Mouse (Mus musculus) kidney, postnatal 25 days (tissue): ENCODE measurements around the gene Ptprt.
A peak's percentile ranks its signal among the peaks of the same experiment; 100 is the strongest.

Experiments used
- DNase-seq, 2 experiments: peaks; one replicate each; pipeline ENCODE4 v3.0.0; 2021; ENCODE audit warnings: mixed read lengths in 2 of 2

The Ptprt gene

DNA sequence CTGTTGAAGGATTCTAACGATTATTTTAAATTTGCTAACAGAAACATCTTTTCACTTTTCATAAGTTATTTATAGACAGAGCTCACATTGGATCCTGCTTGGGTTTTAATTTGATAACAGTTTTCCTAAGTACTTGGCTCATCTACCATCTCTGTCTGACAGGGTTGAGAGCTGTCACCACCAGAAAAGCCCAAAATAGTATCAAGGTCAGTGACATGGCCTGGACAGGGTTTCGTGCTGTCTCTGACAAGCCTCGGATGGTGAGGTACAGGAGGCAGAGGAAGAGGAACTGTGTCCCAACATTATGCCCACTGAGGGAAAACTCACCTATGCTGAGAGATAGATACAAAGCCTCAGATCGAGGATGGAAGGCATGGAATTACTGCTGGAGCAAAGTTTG, 79.3 kb downstream of the Ptprt start:
- DNase-seq: no peak

DNA sequence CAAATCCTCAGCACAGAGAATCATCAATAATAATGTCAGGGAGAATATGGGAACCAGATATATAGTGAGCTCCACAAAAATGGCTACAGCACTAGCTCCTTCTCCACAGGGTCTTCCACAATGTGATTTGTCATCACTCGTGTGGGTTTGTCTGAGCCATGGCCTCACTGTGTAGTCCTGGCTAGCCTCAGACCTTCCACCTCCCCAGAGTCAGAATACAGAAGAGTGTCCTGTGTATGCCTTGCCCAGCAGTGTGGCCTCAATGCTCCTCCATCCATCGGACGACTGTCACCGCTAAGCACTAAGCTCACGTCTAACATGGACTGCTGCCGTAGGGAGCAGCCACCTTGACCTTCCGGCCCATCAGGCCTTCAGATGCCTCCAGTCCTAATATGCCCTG, 83.1 kb downstream of the Ptprt start:
- no peak for DNase-seq

DNA sequence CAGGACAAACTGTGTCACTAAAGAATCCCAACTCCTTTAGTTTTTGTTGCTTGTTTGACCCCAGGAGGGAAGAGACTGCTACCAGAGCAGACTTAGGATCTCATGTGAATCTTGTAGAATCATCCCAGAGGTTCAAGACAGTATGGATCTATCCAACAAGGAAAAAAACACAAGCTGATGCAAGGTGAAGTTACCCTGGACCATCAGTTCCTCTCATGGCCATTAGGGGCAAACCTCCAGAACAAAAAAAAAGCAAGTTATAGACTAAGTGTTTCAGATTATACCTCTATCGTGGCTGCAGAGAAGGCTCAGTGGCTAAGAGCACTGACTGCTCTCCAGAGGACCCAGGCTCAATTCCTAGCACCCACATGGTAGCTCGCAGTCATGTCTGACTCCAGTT, 88.1 kb downstream of the Ptprt start:
- DNase-seq: no peak

DNA sequence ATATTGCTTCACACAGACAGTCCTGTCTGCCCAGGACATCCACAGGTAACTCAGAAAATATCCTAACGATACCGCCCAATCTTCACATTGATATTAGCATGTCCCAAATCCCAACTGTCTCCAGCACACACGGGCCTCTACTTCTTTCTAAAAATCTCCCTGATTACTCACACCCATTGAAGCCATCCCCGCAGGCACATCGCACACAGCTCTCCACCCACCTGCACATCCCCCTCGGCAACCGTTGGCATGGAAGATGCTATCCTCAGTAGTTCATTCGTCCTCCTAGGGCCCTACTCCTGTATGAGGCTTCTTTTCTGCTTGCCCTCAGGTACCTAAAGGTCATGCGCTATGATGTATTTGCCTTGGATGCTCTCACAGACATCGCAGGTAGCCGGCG, 89.9 kb downstream of the Ptprt start:
- DNase-seq: no peak

DNA sequence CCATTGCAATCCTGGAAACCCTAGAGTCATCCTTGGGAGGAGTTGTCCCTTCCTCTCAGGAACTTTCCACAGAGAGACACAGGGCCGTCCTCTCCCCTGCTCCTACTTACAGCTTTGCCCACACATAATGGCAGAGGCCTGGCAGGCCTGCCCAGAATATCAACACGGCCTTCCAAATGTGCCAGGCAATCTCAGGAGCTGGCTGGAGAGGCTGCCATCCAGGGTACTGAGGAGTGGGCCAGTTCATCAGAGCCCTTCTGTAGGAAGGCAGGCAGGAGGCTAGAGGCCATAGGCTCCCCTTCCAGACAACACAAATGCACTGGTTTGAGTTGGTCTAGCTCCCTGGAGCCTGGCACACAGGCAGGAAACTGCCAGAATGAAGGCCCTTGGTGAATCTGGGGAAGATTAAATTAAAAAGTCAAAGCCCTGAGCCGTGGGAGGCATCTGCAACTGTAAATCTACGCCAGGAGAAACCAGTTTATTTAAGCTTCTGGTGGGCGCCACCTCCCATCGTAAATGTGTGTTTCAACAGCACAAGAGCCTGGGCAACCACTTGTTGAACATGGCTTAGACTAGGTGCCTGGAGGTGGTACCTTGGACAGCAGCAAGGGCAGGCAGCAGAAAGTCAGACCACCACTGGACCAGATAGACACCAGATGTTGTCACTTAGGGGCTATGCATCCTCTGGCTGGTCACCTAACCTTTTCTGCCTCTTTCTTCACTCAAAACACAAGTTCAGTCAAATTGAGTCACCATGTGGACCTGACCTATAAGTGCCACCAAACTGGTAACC, 92.4 kb downstream of the Ptprt start:
- no peak for DNase-seq

DNA sequence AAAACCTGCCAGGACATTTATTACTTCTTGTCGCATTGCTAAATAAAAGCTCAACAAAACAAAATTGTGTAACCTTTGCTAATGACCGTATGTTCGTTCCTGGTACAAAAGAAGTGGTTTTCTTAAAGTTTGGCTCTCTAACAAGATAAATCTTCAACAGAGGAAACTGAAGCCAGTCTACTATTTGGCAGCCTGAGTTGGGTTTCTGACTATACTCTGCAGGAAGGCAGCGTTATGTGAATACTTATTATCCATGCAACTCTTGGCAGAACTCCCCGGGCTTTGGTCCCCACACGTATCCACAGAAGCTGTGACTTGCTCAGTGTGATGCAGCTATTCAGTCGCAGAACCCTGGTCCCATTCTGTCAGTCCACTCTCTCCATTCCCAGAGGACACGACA, 112.6 kb downstream of the Ptprt start:
- DNase-seq: no peak

DNA sequence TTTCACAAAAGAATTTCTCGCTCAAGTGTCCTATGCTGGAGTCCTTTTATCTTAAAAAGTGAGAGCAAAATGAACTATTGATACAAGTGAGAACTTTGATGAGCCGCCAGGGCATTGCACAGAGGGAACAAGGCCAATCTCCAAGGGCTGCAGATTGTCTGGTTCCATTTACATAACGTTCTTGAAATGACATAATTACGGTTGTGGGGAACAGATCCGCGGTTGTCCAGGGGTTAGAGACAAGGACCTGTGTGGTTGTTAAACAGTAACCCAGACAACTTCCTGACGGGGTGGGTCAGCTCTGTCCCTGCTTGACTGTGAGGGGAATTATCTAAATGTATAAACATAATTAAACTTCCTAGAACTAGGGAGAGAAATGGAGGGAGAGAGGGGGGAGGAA, 129.3 kb downstream of the Ptprt start:
- DNase-seq: no peak

DNA sequence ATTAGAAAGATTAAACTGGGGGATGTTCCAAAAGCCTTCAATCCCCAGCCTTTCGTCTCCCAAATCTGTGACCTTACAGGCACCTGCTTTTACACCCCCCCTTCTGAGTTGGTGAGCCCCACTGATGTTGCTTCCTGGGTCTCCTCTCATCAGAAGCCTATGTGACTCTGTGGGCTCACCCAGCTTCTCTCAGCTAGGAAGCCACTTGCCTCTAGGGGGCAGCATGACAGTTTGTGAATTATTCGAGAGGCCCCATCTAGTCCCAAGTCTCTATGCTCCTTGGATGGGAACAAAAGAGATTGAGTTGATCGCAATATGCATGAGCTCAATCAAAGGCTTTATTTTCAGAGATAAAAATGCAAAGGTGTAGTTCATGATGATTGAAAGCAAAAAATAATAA, 132.0 kb downstream of the Ptprt start:
- peak in 1 of 2 experiments; percentile 24 for DNase-seq

DNA sequence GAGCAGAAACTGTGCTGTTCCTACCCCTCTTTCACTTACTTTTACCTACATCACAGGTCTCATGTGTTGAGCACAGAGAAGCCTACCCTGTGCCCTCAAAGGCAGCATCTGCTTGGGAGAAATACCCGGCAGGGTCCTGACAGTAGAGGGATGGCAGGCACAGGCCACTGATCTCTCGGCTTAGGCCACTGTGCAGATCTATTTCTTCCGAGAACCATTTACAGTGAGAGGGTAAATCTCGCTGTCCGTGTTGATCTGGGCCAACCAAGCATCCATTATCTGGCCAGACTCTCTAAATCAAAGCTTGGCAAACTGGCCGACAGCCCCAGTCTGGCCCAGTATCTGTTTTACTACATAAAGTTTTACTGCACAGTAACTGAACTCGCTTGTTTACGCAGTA, 145.0 kb downstream of the Ptprt start:
- DNase-seq: no peak

DNA sequence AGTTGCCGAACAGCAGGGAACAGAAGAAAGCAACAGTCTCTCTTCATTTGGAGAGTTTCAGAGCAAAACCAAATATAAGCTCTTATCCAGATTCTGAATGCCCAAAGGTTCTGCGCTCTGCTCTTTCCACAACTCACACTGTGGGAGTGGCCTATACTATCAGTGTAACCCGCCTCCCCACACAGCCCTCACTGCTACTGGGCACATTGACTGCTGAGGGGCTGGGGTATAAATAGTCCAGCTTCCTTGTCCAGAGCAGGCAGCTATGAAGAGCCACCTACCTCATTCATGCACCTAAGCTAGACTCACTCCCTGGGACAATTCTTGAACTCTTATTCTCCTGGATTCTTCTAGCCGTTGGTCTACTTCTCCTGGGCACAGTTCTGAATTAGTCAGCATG, 147.9 kb downstream of the Ptprt start:
- DNase-seq: no peak

DNA sequence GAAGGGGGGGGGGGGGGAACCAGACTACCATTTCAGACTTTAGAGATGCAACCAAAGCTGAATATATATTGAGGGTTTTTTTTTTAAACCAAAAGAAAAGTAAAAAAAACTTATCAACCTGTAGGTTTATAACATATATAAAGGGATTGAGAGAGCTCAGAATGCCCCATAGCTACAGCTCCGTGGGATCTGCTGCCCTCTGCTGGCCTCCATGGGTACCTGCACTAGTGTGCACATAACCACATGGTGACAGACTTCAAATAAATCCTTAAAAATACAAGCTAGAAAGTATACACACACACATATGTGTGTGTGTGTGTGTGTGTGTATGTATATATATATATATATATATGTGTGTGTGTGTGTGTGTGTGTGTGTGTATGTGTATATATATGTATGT, 148.9 kb downstream of the Ptprt start:
- no peak for DNase-seq

DNA sequence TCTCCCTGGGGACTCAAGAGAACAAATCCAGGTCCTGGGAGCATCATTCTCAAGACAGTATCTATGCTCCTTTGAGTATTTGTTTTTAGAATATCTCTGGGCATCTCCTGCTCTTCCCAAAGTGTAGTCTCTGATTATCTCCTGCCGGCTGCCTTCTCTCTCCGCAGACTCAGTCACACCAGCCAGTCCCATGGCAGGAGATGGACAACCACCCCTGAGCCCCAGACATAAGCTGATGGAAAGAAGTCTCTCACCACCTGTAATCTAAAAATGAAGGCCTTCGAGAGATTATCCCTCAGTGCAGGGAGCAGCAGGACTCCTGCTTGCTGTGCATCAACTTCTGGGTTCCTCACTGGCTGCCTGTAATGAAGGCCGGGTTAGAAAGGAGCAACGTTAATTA, 151.9 kb downstream of the Ptprt start:
- no peak for DNase-seq

DNA sequence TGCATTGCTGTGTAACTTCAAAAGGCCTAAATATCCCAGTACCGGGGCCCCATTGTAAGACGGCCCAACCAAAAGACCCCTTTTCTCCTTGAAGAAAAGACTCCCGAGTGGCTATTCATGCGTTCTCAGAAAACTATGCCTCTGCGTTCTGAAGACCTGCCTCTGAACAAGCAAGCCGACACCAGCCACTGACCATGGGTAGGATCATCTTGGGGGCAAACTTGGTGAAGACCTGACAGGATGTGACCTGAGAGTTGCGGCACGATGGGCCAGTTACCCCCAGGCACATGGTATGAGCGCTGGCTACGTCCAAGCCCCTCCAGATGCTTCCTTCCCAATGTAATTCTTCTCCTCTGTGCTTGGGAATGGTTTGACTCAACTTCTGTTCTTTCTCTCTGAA, 153.3 kb downstream of the Ptprt start:
- DNase-seq: no peak

DNA sequence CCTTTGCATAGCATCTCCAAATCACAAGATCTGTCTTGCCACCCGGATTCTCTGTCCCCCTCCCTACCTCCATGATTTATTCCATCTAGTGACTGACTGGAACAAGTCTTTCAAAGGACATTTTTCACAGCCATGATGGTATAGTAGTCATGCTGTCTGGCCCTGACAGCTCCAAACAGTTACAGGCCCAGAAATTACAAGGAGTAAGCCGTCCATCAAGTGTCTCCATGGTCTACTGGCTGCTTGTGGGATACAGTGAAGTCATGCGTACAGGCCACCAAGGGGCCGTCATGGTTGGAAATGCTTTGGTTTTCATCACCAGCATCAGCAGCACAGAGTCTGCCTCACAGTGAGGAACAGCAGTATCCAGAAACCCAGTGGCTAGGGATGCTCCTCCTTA, 156.1 kb downstream of the Ptprt start:
- DNase-seq: no peak

DNA sequence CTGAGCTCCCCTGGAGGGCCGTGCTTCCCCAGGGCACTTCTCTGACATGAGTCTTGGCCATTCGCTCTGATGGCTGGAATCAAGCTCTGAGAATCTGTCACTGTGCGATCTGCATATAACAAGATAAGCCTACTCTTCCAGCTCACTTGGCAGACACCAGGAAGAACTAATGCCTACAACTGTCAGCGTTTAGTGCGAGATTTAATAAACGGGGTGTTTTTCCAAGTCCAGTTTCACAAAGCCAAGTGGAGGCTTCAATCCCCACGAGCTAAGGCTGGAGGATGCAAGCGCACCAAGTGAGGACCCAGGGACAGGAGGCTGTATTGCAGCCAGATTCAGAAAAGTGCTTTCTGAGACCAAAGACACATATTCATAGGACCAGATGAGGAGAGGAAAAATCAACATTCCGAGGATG, 161.4 kb downstream of the Ptprt start:
- no peak for DNase-seq

DNA sequence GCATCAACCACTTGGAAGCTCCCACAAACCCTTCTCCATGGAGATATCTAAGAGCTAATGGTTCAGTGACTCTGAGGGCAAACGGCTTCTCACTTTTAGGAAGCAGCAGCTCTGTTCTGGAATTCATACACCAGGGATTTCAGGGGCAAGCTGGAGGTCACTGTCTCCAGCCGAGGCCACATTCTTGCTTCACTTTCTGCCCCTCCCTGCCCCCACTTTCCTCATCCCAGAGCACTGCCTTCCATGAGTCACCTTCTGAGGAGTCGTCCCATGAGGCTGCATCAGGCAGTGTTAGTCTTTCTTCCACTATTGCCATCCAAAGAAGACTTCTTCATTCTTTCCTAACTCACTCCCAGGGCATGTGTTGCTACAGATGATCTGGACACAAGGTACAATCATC, 162.8 kb downstream of the Ptprt start:
- no peak for DNase-seq

DNA sequence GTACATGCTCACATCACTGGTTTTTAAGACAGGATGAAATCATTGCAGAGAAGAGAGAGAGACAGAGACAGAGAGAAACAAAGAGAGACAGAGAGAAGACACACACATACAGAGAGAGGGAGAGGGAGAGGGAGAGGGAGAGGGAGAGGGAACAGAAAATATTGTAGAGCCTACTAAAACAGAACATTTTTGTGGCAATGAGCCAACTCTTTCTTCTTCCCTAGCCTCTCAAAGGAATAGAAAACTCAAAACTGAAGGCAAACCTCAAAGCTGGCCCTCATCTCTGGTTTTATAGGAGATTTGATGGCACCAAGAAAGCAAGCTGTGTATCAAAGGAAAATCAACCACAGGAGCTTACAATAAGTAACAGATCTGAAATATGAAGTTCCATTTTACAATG, 176.9 kb downstream of the Ptprt start:
- DNase-seq: no peak

DNA sequence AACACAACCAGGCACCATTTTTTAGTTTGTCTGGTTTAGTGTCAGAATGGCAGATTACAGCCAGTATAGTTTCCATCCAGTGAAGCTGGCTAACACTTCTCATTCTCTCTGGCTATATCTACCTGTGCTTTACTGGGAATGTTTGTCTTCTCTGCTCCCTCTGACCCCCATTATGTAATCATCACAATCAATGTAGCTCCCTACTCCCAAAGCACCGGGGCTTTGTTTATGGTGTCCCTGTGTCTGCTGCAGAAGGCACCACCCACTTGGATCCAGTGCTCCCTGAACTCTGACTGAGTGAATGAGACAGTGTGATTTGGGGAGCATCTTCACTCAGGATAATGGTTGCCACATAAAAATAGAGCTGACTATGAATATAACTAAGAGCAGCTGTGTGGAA, 217.8 kb downstream of the Ptprt start:
- DNase-seq: no peak

DNA sequence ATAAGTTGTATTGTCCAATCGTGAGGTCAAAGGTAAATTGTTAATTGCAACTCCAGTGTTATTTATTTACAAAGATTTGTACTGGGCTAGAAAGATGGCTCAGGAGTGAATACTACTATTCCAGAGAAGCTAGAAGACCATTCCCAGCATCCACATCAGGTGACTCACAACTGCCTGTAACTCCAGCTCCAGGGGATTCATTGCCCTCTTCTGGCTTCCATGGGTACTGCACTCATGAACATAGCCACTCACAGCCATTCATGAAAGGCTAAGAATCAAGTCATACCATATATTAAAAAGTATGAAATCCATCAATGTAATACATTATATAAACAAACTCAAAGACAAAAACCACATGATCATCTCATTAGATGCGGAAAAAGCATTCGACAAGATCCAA, 224.3 kb downstream of the Ptprt start:
- peak in 1 of 2 experiments; percentile 3 for DNase-seq

DNA sequence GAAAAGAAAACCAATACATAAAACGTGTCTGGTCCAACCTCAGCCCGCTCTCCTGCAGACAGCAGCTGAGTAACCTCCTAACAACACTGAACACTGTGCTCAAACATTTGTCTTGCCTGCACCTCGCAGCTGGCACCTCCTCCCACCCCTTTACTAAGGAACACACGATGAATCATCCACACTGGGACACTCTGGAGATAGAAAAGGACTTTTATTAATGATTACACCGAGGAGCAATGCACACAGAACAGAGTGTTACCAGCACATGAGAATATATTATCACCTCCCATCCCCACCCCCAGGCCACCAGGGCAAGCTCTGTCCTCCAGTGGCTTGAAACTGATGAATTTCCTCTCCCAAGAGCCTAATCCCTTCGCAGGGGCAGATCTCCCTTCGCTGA, 230.8 kb downstream of the Ptprt start:
- DNase-seq: no peak

DNA sequence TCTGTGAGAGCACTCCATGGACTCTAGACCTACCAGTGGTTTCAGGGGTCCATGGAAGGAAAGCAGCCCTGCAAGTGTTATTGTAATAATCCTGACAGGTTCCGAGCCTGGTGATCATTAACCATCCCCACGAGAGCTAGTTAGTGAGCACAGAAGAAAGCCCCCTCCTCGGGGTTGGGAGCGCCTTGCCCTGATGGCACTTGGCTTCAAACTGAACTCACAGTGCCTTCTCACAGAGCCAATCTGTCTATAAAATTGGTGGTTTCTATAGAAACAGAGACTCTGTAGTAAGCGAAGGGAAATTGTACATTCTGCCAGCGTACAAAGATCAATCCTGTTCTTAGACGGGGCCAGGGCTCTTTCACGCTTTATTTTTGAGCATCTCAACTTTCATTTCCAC, 234.8 kb downstream of the Ptprt start:
- DNase-seq: no peak

DNA sequence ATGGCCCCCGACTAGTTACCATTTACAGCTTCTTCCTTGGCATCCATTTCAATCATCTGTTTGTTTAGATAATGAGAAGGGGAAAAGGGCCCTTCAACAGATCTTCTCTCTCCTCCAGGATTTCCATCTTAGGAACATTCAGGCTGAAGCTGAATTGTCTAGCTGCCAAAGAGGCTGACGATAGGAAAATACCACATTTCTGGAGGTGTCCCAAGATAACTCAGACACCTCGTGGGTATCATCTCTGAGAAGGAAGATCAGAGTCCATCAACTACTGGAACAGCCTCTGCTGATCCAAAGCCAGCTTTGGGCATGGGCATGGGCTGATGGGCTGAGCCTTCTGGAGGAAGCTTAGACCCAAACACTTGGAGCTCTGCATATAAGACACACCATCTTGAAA, 242.8 kb downstream of the Ptprt start:
- DNase-seq: no peak

DNA sequence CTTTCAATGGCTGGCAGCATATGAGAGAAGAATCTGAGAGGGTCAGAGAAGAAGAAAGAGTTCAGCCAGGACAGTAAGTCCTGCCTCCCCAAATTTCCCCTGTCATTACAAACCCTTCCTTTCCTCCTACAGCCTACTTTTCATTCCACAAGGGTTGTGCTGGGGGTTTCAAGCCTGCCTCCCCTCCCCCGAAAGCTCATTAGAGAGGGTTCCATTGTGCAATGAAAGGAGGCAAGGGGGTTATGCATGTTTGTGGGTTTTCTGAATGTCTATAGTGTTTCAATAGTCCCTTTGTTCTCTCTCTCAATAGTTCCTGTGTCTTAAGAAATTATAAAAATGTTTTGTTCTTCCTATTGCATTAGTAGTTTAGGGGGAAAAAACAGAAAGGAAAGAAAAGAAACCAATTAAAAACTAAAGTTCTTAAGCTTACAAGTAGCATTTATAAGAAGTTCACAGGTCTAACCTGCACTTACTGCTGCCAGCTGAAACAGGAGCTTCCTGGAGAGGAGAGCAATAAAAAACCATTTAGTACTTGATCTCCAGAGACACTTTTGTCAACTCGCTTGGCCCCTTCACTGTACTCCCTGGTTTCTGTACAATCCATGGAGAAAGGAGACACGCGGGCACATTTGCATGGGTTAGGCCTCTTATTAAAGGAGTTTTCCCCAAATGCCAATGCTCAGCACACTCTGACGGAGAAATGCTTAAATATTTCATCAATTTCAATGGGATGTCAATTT, 247.7 kb downstream of the Ptprt start:
- no peak for DNase-seq

DNA sequence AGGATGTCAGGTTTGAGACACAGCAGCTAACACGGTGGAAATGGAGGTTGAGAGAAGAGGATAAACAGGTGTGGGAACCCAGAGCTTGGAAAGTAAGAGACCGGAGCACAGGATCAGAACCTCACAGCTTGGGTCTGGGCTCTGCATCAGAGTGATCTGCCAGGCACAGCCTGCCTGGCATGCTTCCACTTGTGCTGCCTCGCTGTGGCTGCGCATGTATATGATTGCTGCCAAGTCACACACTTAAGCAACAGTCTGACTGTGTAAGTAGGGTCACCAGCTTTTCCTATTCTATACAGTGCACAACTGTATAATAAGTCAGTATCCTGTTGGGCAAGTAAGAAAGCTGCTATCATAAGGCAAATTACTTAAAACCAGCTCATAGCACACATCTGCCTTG, 249.9 kb downstream of the Ptprt start:
- no peak for DNase-seq

DNA sequence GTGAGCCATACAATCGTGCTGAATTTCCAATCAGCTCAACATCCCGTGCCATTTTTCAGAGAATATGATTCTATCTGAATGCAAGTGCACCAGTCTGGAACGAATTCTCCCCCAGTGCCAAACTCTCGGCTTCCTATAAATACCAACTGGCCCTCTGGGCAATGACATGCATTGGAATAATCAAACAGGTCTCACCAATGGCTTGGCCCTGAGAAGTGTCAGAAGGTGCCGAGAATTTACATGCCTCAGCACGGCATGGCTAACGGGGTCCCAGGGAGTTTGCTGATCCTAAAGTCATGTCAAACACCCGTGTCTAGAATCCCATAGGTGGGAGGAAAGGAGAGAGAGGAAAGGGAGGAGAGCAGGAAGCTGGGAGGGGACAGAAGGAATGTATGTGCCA, 251.7 kb downstream of the Ptprt start:
- no peak for DNase-seq
